Mouse (Mus musculus): ENCODE measurements around the gene Cux1. TPM values are rescaled to one million over a fixed set of nuclear protein-coding genes. Genes with fewer than 3 reads are reported as not detected.

The Cux1 gene
- polyA plus RNA-seq, 1 experiment from 2014 or later: 109 TPM

DNA sequence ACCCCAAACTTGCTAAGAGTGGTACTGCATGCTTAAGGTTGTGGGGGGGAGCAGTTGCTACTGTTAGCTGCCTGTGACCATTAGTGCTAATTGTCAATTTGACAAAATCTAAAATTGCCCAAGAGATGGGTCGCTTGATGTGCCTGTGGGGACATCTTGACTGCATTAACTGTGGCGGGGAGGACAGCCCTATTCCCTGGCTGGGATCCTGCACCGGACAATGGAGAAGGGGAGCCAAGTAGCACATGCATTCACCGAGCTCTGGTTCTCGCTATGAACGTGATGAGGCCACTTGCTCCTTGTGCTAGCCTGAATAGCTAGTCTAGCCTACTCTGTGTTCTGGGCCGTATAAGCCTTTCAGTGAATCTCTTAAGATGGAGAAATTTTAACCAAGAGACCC lies 72.4 kb downstream of the Cux1 start:
- DNase-seq (ENCODE audit: low spot score) (no peak), ATAC-seq (ENCODE audit: insufficient read depth, low FRiP score, low TSS enrichment) (no peak)
- H3K4me3 ChIP-seq (ENCODE audit: low read depth, low read length): no peak overlapping the region
- H3K4me2 ChIP-seq (ENCODE audit: low read depth): no peak overlapping the region
- WGBS: 76% methylated on average over 7 of the region's 7 CpGs
- no peaks in the 10 kb centered on the region for H3K9me3 ChIP-seq (ENCODE audit: control insufficient read depth, low read length)
- H3K9ac ChIP-seq (ENCODE audit: low read length): no peak overlapping the region
- no peaks in the 10 kb centered on the region for H3K4me1 ChIP-seq (ENCODE audit: control insufficient read depth, insufficient read depth, low read length)
- no peaks in the 10 kb centered on the region for H3K36me3 ChIP-seq (ENCODE audit: control insufficient read depth, insufficient read depth, low read length)
- no peaks in the 10 kb centered on the region for H3K27me3 ChIP-seq (ENCODE audit: control insufficient read depth, insufficient read depth, low read length)
- no peak overlapping the region for H3K27ac ChIP-seq (ENCODE audit: low read depth, low read length)

DNA sequence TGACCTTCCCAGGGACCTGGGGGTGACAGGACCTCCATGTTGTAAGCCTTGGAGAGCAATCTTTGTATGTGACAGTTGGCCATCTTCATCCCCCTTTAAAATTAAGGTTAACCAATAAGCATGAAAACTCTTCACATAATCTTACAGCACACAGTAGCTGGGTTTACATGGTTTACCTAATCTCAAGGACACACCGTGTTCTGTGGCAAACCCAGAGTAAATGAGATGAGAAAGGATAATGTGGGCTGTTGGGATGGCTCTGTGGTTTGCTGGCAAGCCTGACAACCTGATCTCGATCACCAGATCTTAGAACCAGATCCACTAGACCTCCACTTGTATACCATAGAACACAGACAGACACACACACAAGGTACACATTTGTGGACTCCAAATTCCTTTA lies 73.0 kb downstream of the Cux1 start:
- no peaks in the 10 kb centered on the region for H3K9me3 ChIP-seq (ENCODE audit: control insufficient read depth, low read length)
- 90% methylated on average over 2 of the region's 2 CpGs for WGBS
- H3K9ac ChIP-seq (ENCODE audit: low read length): no peak overlapping the region
- DNase-seq (ENCODE audit: low spot score) (no peak), ATAC-seq (ENCODE audit: insufficient read depth, low FRiP score, low TSS enrichment) (no peak)
- H3K4me2 ChIP-seq (ENCODE audit: low read depth): no peak overlapping the region
- no peaks in the 10 kb centered on the region for H3K27me3 ChIP-seq (ENCODE audit: control insufficient read depth, insufficient read depth, low read length)
- no peak overlapping the region for H3K27ac ChIP-seq (ENCODE audit: low read depth, low read length)
- H3K4me3 ChIP-seq (ENCODE audit: low read depth, low read length): no peak overlapping the region
- no peaks in the 10 kb centered on the region for H3K4me1 ChIP-seq (ENCODE audit: control insufficient read depth, insufficient read depth, low read length)
- H3K36me3 ChIP-seq (ENCODE audit: control insufficient read depth, insufficient read depth, low read length): no peaks in the 10 kb centered on the region

DNA sequence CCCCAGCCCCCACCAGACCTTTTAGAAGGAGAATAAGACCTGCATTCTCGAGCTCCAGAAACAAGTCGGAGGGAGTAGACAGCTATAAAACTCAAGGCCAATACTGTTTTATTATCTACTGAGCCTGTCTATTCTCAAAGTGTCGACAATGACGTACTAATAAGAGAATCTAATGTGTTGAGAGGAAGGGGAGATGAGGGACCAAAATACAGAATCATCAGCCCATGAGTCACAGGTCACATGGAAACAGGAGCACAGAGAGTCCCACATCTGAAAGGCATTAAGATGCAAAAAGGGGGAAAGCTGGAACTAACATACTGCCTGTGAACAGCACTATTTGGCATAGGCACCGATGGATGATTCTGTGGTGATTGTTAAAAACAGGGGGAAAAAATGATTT lies 77.8 kb downstream of the Cux1 start:
- Histone ChIP-seq H3K4me2 (ENCODE audit: low read depth) (no peak overlapping the region), H3K27ac (ENCODE audit: low read depth, low read length) (no peak overlapping the region), H3K27me3 (ENCODE audit: control insufficient read depth, insufficient read depth, low read length) (no peaks in the 10 kb centered on the region), H3K9ac (ENCODE audit: low read length) (no peak overlapping the region), H3K36me3 (ENCODE audit: control insufficient read depth, insufficient read depth, low read length) (peaks cover 2% of the 10 kb centered on the region; the same call in 1 of the 2 replicates), H3K4me3 (ENCODE audit: low read depth, low read length) (no peak overlapping the region), H3K9me3 (ENCODE audit: control insufficient read depth, low read length) (no peaks in the 10 kb centered on the region), H3K4me1 (ENCODE audit: control insufficient read depth, insufficient read depth, low read length) (no peaks in the 10 kb centered on the region)
- DNase-seq (ENCODE audit: low spot score) (no peak), ATAC-seq (ENCODE audit: insufficient read depth, low FRiP score, low TSS enrichment) (no peak)
- 56% methylated on average over 5 of the region's 5 CpGs for WGBS

DNA sequence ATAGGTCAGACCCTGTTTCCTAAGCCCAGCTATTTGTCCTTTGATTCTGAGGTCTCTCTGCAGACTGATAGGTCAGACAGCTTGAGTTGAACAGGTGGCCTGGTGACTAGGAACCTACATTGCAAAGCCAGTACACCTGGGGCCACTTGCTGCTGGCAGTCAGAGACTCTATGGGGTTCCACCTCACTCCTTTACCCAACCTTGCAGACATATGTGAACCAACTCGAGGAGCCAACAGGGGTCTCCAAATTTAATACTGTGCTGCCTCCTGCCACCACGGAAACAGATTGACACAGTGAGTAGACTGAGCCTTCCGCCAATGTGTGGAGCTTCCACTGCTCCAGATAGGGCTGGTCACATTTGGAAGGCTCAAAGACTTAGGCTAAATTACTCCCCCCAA lies 78.6 kb downstream of the Cux1 start:
- Histone ChIP-seq H3K27ac (ENCODE audit: low read depth, low read length) (no peak overlapping the region), H3K36me3 (ENCODE audit: control insufficient read depth, insufficient read depth, low read length) (peaks cover 2% of the 10 kb centered on the region; the same call in 1 of the 2 replicates), H3K4me1 (ENCODE audit: control insufficient read depth, insufficient read depth, low read length) (no peaks in the 10 kb centered on the region), H3K4me2 (ENCODE audit: low read depth) (no peak overlapping the region), H3K9me3 (ENCODE audit: control insufficient read depth, low read length) (no peaks in the 10 kb centered on the region), H3K27me3 (ENCODE audit: control insufficient read depth, insufficient read depth, low read length) (no peaks in the 10 kb centered on the region), H3K4me3 (ENCODE audit: low read depth, low read length) (no peak overlapping the region), H3K9ac (ENCODE audit: low read length) (no peak overlapping the region)
- 73% methylated on average over 3 of the region's 3 CpGs for WGBS
- DNase-seq (ENCODE audit: low spot score): no peak
- ATAC-seq (ENCODE audit: insufficient read depth, low FRiP score, low TSS enrichment): no peak

DNA sequence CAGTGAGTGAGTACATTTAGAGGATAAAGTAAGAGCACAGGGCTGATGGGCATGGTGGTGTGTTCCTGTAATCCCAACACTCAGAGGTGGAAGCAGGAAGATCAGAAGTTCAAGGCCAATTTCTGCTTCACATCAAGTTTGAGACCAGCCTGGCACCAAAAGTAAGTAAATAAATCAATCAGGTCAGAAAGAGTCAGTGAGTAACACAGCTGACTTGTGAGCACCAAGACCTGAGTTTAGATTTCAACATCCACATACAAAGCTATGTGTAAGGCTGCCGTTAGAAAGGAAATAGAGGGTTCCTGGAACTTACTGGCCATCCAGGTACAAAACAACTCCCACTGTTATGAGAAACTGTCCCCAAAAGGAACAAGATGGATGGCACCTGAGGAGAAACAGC lies 79.1 kb downstream of the Cux1 start:
- DNase-seq (ENCODE audit: low spot score) (no peak), ATAC-seq (ENCODE audit: insufficient read depth, low FRiP score, low TSS enrichment) (no peak)
- WGBS: 83% methylated on average over 1 of the region's 1 CpGs
- Histone ChIP-seq H3K9me3 (ENCODE audit: control insufficient read depth, low read length) (no peaks in the 10 kb centered on the region), H3K36me3 (ENCODE audit: control insufficient read depth, insufficient read depth, low read length) (peaks cover 2% of the 10 kb centered on the region; the same call in 1 of the 2 replicates), H3K4me2 (ENCODE audit: low read depth) (no peak overlapping the region), H3K27ac (ENCODE audit: low read depth, low read length) (no peak overlapping the region), H3K27me3 (ENCODE audit: control insufficient read depth, insufficient read depth, low read length) (no peaks in the 10 kb centered on the region), H3K4me1 (ENCODE audit: control insufficient read depth, insufficient read depth, low read length) (no peaks in the 10 kb centered on the region), H3K9ac (ENCODE audit: low read length) (no peak overlapping the region), H3K4me3 (ENCODE audit: low read depth, low read length) (no peak overlapping the region)

DNA sequence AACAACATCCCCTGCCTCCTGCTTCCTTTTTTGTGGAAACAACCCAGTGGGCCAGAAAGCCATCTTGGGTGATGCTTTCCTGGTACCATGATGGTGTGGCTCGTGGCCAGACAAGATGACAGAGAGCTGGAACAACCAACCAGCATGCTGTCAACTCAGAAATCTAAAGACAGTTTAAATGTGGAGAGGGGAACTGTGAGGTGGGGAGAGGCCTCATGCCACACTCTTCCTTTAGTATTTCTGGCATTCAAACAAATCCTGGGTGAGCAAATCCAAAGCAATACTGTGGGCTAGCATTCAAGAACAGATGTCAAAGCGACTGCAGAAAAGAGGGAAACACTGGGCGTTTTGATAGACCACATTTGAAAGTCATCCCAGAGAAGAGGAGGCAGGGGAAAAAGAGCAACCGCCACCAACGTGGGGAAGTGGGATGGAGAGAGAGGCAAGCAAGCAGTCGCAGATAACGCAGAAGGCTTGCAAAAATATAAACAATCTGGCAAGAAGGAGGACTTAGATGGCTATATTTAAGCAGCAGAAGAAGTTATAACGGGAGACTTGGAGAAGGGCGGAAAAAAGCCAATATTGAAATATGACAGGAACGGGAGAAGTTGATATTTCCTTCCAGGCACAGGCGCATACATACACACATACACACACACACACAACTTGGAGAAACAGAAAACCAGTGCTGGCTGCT lies 79.7 kb downstream of the Cux1 start:
- H3K27ac ChIP-seq (ENCODE audit: low read depth, low read length): no peak overlapping the region
- no peak overlapping the region for H3K4me3 ChIP-seq (ENCODE audit: low read depth, low read length)
- no peak for DNase-seq (ENCODE audit: low spot score)
- no peak overlapping the region for H3K4me2 ChIP-seq (ENCODE audit: low read depth)
- H3K9me3 ChIP-seq (ENCODE audit: control insufficient read depth, low read length): no peaks in the 10 kb centered on the region
- no peaks in the 10 kb centered on the region for H3K27me3 ChIP-seq (ENCODE audit: control insufficient read depth, insufficient read depth, low read length)
- H3K9ac ChIP-seq (ENCODE audit: low read length): no peak overlapping the region
- WGBS: 77% methylated on average over 11 of the region's 11 CpGs
- peaks cover 2% of the 10 kb centered on the region; the same call in 1 of the 2 replicates for H3K36me3 ChIP-seq (ENCODE audit: control insufficient read depth, insufficient read depth, low read length)
- no peaks in the 10 kb centered on the region for H3K4me1 ChIP-seq (ENCODE audit: control insufficient read depth, insufficient read depth, low read length)
- no peak for ATAC-seq (ENCODE audit: insufficient read depth, low FRiP score, low TSS enrichment)

DNA sequence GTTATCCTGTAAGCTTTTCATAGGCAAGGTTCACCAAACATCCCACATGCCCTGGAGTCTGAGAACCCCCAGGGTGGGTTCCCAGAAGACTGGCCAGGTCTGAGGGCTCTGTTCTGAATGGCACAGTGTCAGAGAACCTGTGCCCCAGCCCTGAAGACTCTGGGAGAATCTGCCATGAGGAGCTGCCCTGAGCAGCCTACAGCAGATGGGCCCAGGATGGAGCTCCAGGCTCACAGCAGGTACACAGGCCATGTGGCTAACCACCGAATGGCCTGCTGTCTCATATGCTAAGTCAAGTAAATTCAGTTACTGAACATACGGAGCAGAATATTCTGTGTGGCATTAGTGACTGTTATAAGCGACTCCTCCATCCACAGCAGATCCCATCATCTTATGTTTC lies 80.9 kb downstream of the Cux1 start:
- DNase-seq (ENCODE audit: low spot score) (no peak), ATAC-seq (ENCODE audit: insufficient read depth, low FRiP score, low TSS enrichment) (no peak)
- Histone ChIP-seq H3K4me2 (ENCODE audit: low read depth) (no peak overlapping the region), H3K4me3 (ENCODE audit: low read depth, low read length) (no peak overlapping the region), H3K27me3 (ENCODE audit: control insufficient read depth, insufficient read depth, low read length) (no peaks in the 10 kb centered on the region), H3K9me3 (ENCODE audit: control insufficient read depth, low read length) (no peaks in the 10 kb centered on the region), H3K4me1 (ENCODE audit: control insufficient read depth, insufficient read depth, low read length) (no peaks in the 10 kb centered on the region), H3K36me3 (ENCODE audit: control insufficient read depth, insufficient read depth, low read length) (peaks cover 2% of the 10 kb centered on the region; the same call in 1 of the 2 replicates), H3K27ac (ENCODE audit: low read depth, low read length) (no peak overlapping the region), H3K9ac (ENCODE audit: low read length) (no peak overlapping the region)
- 98% methylated on average over 3 of the region's 3 CpGs for WGBS

DNA sequence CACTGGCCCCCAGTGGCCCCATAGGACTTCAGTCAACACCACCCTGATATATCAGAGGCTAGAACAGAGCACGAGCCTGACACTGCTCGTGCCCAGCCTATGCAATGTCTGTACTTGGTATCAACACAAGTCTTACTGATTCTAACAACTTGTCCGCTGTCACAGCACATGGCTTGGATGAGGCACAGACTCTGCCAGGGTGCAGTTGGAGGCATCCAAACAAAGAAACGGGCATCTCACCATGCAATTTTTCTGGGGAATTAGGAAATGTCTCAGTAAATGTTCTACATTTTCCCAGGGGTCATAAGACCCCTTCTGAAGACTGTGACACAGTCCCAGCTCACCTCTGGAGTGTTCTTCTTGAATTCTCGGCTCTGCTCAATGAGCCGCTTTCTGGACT lies 81.9 kb downstream of the Cux1 start:
- Histone ChIP-seq H3K27me3 (ENCODE audit: control insufficient read depth, insufficient read depth, low read length) (no peaks in the 10 kb centered on the region), H3K4me2 (ENCODE audit: low read depth) (no peak overlapping the region), H3K4me1 (ENCODE audit: control insufficient read depth, insufficient read depth, low read length) (no peaks in the 10 kb centered on the region), H3K4me3 (ENCODE audit: low read depth, low read length) (no peak overlapping the region), H3K9me3 (ENCODE audit: control insufficient read depth, low read length) (no peaks in the 10 kb centered on the region), H3K27ac (ENCODE audit: low read depth, low read length) (no peak overlapping the region), H3K9ac (ENCODE audit: low read length) (no peak overlapping the region), H3K36me3 (ENCODE audit: control insufficient read depth, insufficient read depth, low read length) (peaks cover 2% of the 10 kb centered on the region; the same call in 1 of the 2 replicates)
- no peak for DNase-seq (ENCODE audit: low spot score)
- ATAC-seq (ENCODE audit: insufficient read depth, low FRiP score, low TSS enrichment): no peak
- 97% methylated on average over 6 of the region's 6 CpGs for WGBS

DNA sequence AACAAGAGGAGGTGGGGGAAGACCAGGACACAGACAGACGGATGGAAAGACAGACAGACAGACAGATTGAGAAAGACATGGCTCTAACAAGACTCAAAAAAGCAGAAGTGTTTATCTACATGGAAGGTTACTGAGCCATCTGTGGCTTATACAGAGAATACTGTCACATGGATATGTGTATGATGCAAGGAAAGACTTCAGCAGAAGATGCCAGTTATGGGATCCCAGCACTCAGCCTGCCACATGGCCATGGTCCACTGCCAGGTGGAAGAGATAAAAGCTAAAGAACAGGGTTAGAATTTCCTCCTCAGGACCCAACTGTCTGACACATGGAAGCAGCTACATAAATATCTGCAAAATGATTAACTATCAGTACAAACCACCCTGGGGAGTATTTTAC lies 84.9 kb downstream of the Cux1 start:
- H3K27me3 ChIP-seq (ENCODE audit: control insufficient read depth, insufficient read depth, low read length): no peaks in the 10 kb centered on the region
- H3K4me1 ChIP-seq (ENCODE audit: control insufficient read depth, insufficient read depth, low read length): no peaks in the 10 kb centered on the region
- no peak overlapping the region for H3K9ac ChIP-seq (ENCODE audit: low read length)
- ATAC-seq (ENCODE audit: insufficient read depth, low FRiP score, low TSS enrichment) (no peak), DNase-seq (ENCODE audit: low spot score) (no peak)
- H3K4me2 ChIP-seq (ENCODE audit: low read depth): no peak overlapping the region
- no peaks in the 10 kb centered on the region for H3K9me3 ChIP-seq (ENCODE audit: control insufficient read depth, low read length)
- 90% methylated on average over 1 of the region's 1 CpGs for WGBS
- no peak overlapping the region for H3K4me3 ChIP-seq (ENCODE audit: low read depth, low read length)
- no peak overlapping the region for H3K27ac ChIP-seq (ENCODE audit: low read depth, low read length)
- peaks cover 2% of the 10 kb centered on the region; the same call in 1 of the 2 replicates for H3K36me3 ChIP-seq (ENCODE audit: control insufficient read depth, insufficient read depth, low read length)
